Mouse (Mus musculus): Measurements from ENCODE around the gene Vmn2r105. TPM values are rescaled to one million over a fixed set of nuclear protein-coding genes. Genes with fewer than 3 reads are reported as not detected.

The Vmn2r105 gene
- not detected in 2 replicates for polyA plus RNA-seq (2014; fragmentation: Nextera tagmentation; extraction: Ambion mirVana)

- H3K4me3 ChIP-seq (ENCODE audit: low read length): no peak within 1 kb of the TSS
- H3K9ac ChIP-seq (ENCODE audit: low read depth, low read length): no peak within 1 kb of the TSS
- no peaks in the 10 kb centered on the region for H3K9me3 ChIP-seq (ENCODE audit: control insufficient read depth, low read length)
- 78% methylated on average over 2 of the region's 2 CpGs for WGBS
- H3K27ac ChIP-seq (ENCODE audit: low read depth, low read length): no peak within 1 kb of the TSS
- no peak for ATAC-seq (ENCODE audit: low FRiP score, low TSS enrichment)
- H3K4me1 ChIP-seq (ENCODE audit: control insufficient read depth, insufficient read depth, low read length): no peaks in the 10 kb centered on the region
- no peaks in the 10 kb centered on the region for H3K27me3 ChIP-seq (ENCODE audit: control insufficient read depth, insufficient read depth, low read length)
- H3K4me2 ChIP-seq (replicated peaks; ENCODE audit: low read depth, low read length): no peak within 1 kb of the TSS
- no peaks in the 10 kb centered on the region for H3K36me3 ChIP-seq (ENCODE audit: control insufficient read depth, insufficient read depth, low read length)
Measured at GRCm38 (mm10) chr17:20234952-20235351, at the start of gene Vmn2r105. Gene Vmn2r105, minus strand, starts transcription at chr17:20235052.

DNA sequence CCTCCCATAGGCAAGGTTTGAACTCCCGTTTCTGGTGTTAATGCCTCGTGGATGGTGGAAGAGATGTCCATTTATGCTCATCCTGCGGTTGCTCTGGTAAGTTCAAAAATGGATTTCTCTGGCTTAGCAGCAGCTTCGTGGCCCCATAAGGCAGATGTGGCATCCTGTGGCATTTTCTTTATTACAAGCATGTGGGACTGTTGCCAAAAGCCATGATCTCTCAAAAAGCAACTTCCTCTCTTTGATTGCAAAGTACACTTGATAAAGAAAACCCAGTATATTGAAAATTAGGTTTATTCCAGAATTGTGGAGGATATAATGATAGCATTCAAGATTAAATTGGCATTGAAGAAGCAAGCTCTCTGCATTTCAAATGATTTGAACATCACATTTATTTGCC lies 20.7 kb upstream of the Vmn2r105 start:
- Histone ChIP-seq H3K27ac (ENCODE audit: low read depth, low read length) (no peak overlapping the region), H3K4me1 (ENCODE audit: control insufficient read depth, insufficient read depth, low read length) (no peaks in the 10 kb centered on the region), H3K9ac (ENCODE audit: low read depth, low read length) (no peak overlapping the region), H3K4me3 (ENCODE audit: low read length) (no peak overlapping the region), H3K9me3 (ENCODE audit: control insufficient read depth, low read length) (peaks cover 11% of the 10 kb centered on the region), H3K27me3 (ENCODE audit: control insufficient read depth, insufficient read depth, low read length) (no peaks in the 10 kb centered on the region), H3K36me3 (ENCODE audit: control insufficient read depth, insufficient read depth, low read length) (no peaks in the 10 kb centered on the region), H3K4me2 (replicated peaks; ENCODE audit: low read depth, low read length) (no peak overlapping the region)
- ATAC-seq (ENCODE audit: low FRiP score, low TSS enrichment): no peak
- 74% methylated on average over 4 of the region's 4 CpGs for WGBS

DNA sequence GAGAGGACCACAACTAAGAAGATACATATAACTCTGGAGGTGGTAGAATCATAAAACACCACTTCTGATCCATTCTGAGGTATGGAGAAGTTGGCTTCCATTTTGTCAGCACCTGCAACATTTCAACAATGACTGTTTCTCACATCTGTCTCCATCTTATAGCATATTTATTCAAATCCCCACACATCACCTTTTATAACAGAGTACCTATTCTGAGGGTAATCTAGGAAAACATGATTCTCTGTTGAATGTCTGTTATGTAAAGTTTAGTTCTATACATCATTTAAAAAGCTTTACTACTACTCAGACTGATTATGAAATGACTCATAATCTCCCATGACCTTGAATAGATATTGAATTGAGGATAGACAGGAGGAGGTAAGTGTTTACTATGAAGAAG lies 51.9 kb downstream of the Vmn2r105 start, which contains the start of gene Fpr-rs6:
Gene Fpr-rs6 (minus strand): TSS at position 101 of the 400 bp plus-strand sequence.
- Histone ChIP-seq H3K4me2 (replicated peaks; ENCODE audit: low read depth, low read length) (no peak within 1 kb of the TSS), H3K36me3 (ENCODE audit: control insufficient read depth, insufficient read depth, low read length) (no peaks in the 10 kb centered on the region), H3K27me3 (ENCODE audit: control insufficient read depth, insufficient read depth, low read length) (no peaks in the 10 kb centered on the region), H3K4me3 (ENCODE audit: low read length) (no peak within 1 kb of the TSS), H3K9ac (ENCODE audit: low read depth, low read length) (no peak within 1 kb of the TSS), H3K9me3 (ENCODE audit: control insufficient read depth, low read length) (peaks cover 11% of the 10 kb centered on the region), H3K27ac (ENCODE audit: low read depth, low read length) (no peak within 1 kb of the TSS), H3K4me1 (ENCODE audit: control insufficient read depth, insufficient read depth, low read length) (no peaks in the 10 kb centered on the region)
- no peak for ATAC-seq (ENCODE audit: low FRiP score, low TSS enrichment)

Other genes with a start within 250 kb of the Vmn2r105 start
- not detected in 2 replicates for gene Vmn2r104, start 186.7 kb downstream of the Vmn2r105 start, polyA plus RNA-seq (2014; fragmentation: Nextera tagmentation; extraction: Ambion mirVana)
- gene Fpr-rs7, start 120.8 kb downstream of the Vmn2r105 start, polyA plus RNA-seq (2014; fragmentation: Nextera tagmentation; extraction: Ambion mirVana): not detected in 2 replicates
- gene Fpr-rs6, start 52.0 kb downstream of the Vmn2r105 start, polyA plus RNA-seq (2014; fragmentation: Nextera tagmentation; extraction: Ambion mirVana): not detected in 2 replicates
- gene Vmn2r106, start 50.5 kb upstream of the Vmn2r105 start, polyA plus RNA-seq (2014; fragmentation: Nextera tagmentation; extraction: Ambion mirVana): not detected in 2 replicates
- not detected in 2 replicates for gene Vmn2r107, start 110.2 kb upstream of the Vmn2r105 start, polyA plus RNA-seq (2014; fragmentation: Nextera tagmentation; extraction: Ambion mirVana)
- gene Vmn1r224, start 179.1 kb upstream of the Vmn2r105 start, polyA plus RNA-seq (2014; fragmentation: Nextera tagmentation; extraction: Ambion mirVana): not detected in 2 replicates
- not detected in 2 replicates for gene Vmn2r108, start 246.3 kb upstream of the Vmn2r105 start, polyA plus RNA-seq (2014; fragmentation: Nextera tagmentation; extraction: Ambion mirVana)

Data from kidney, embryonic 14.5 days (tissue).